Mouse (Mus musculus): ENCODE measurements around the gene Gpr146. TPM values are rescaled to one million over a fixed set of nuclear protein-coding genes. Genes with fewer than 3 reads are reported as not detected.
A peak's percentile ranks its signal among the peaks of the same experiment; 100 is the strongest.

The Gpr146 gene
- polyA plus RNA-seq, 1 experiment from 2014 or later, result 0.93 TPM

DNA sequence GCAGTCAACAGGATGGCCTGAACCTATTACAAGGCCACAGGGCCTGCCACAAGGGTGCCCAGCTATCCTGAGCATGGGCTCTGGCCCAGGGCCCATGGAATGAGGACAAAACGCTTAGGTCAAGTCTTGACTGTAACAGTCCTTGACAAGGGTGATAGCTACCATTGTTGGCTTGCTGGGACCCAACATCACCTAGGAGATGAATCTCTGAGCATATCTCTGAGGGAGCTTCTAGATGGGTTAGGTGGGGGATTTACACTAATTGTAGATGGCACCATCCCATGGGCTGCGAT lies 64.2 kb downstream of the Gpr146 start:
- Histone ChIP-seq H3K27me3 (no peaks in the 10 kb centered on the region), H3K4me1 (peaks cover 14% of the 10 kb centered on the region), H3K4me3 (no peak overlapping the region), H3K27ac (no peak overlapping the region), H3K4me2 (no peak overlapping the region), H3K9me3 (replicated peaks) (no peaks in the 10 kb centered on the region), H3K36me3 (ENCODE audit: poor library complexity, severe bottlenecking) (no peaks in the 10 kb centered on the region), H3K9ac (no peak overlapping the region)
- 94% methylated on average over 2 of the region's 2 CpGs for WGBS
- ATAC-seq, result no peak

- Histone ChIP-seq H3K9ac (no peak overlapping the region), H3K27me3 (no peaks in the 10 kb centered on the region), H3K9me3 (replicated peaks) (no peaks in the 10 kb centered on the region), H3K4me2 (no peak overlapping the region), H3K36me3 (ENCODE audit: poor library complexity, severe bottlenecking) (no peaks in the 10 kb centered on the region), H3K4me3 (no peak overlapping the region), H3K4me1 (peaks cover 14% of the 10 kb centered on the region), H3K27ac (no peak overlapping the region)
- 87% methylated on average over 12 of the region's 12 CpGs for WGBS
- ATAC-seq, result no peak
Observed at GRCm38 (mm10) chr5:139442428-139442827, 64.9 kb downstream of the Gpr146 start.

GRCm38 (mm10) chr5:139442962-139443361 lies 65.5 kb downstream of the Gpr146 start:
- WGBS, result 83% methylated on average over 4 of the region's 4 CpGs
- Histone ChIP-seq H3K4me1 (peaks cover 14% of the 10 kb centered on the region), H3K27ac (no peak overlapping the region; the same call in 1 of the 2 replicates), H3K27me3 (no peaks in the 10 kb centered on the region), H3K4me3 (no peak overlapping the region), H3K4me2 (no peak overlapping the region), H3K9ac (no peak overlapping the region), H3K36me3 (ENCODE audit: poor library complexity, severe bottlenecking) (no peaks in the 10 kb centered on the region), H3K9me3 (replicated peaks) (no peaks in the 10 kb centered on the region)
- no peak for ATAC-seq

DNA sequence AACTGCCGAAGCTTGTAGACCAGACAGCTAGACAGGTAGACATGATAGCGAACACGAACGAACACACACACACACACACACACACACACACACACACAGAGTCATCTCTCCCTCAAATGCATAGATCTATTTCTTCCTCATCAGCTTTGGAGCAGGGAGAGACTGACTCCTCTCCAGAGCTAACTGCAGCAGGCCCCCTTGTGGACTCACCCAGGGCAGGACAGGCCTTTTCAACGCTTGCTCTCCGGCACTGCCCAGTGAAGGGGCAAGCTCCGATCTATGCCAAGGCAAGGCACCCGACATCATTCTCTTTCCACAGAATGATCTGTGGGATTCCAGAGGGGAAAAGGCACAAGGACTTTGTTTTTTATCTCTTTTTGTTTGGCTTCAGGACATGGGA lies 67.8 kb downstream of the Gpr146 start:
- Histone ChIP-seq H3K9ac (no peak overlapping the region), H3K9me3 (replicated peaks) (no peaks in the 10 kb centered on the region), H3K4me1 (peaks cover 18% of the 10 kb centered on the region; the same call in 1 of the 2 replicates), H3K27ac (no peak overlapping the region), H3K36me3 (ENCODE audit: poor library complexity, severe bottlenecking) (no peaks in the 10 kb centered on the region), H3K27me3 (no peaks in the 10 kb centered on the region), H3K4me2 (no peak overlapping the region), H3K4me3 (no peak overlapping the region)
- no peak for ATAC-seq
- WGBS, result 83% methylated on average over 8 of the region's 8 CpGs

MicroRNA genes within 50 kb of the gene (microRNA counts, 519-probe panel; counts per million panel counts)
- microRNA mmu-miR-339-3p (177 counts per million, percentile 53 among the panel's probes with 10 or more counts), microRNA mmu-miR-339-5p (177 counts per million, percentile 53 among the panel's probes with 10 or more counts)

Small RNA genes lying within 50 kb of the gene (microRNA-seq; reads per million reads assigned to microRNA genes)
- gene Mir339, result 333 reads per million, percentile 67 among the genes with 10 or more reads in this experiment

Other genes starting within 250 kb of the Gpr146 start
- gene Prkar1b, start 227.7 kb upstream of the Gpr146 start, polyA plus RNA-seq (2015; fragmentation: Nextera tagmentation; extraction: Ambion mirVana), result 63.4 and 87.2 TPM in 2 replicates
- gene Dnaaf5, start 227.5 kb upstream of the Gpr146 start, polyA plus RNA-seq (2015; fragmentation: Nextera tagmentation; extraction: Ambion mirVana), result 3.1 and 3.4 TPM in 2 replicates
- 43.9 and 50.2 TPM in 2 replicates for gene Sun1, start 177.1 kb upstream of the Gpr146 start, polyA plus RNA-seq (2015; fragmentation: Nextera tagmentation; extraction: Ambion mirVana)
- gene Get4, start 125.4 kb upstream of the Gpr146 start, polyA plus RNA-seq (2015; fragmentation: Nextera tagmentation; extraction: Ambion mirVana), result 122 and 137 TPM in 2 replicates
- gene Adap1, start 52.1 kb upstream of the Gpr146 start, polyA plus RNA-seq (2015; fragmentation: Nextera tagmentation; extraction: Ambion mirVana), result 3.8 and 7.0 TPM in 2 replicates
- gene Cox19, start 26.3 kb upstream of the Gpr146 start, polyA plus RNA-seq (2015; fragmentation: Nextera tagmentation; extraction: Ambion mirVana), result 111 and 117 TPM in 2 replicates
- not detected in 2 replicates for gene Cyp2w1, start 25.1 kb upstream of the Gpr146 start, polyA plus RNA-seq (2015; fragmentation: Nextera tagmentation; extraction: Ambion mirVana)
- 0.11 and 0.18 TPM in 2 replicates for gene C130050O18Rik, start 27.6 kb downstream of the Gpr146 start, polyA plus RNA-seq (2015; fragmentation: Nextera tagmentation; extraction: Ambion mirVana)
- gene Gper1, start 45.5 kb downstream of the Gpr146 start, polyA plus RNA-seq (2015; fragmentation: Nextera tagmentation; extraction: Ambion mirVana), result 5.3 and 5.9 TPM in 2 replicates
- gene 3110082I17Rik, start 82.8 kb downstream of the Gpr146 start, polyA plus RNA-seq (2015; fragmentation: Nextera tagmentation; extraction: Ambion mirVana), result 26.8 and 29.0 TPM in 2 replicates
- 8.9 and 9.5 TPM in 2 replicates for gene Zfand2a, start 106.9 kb downstream of the Gpr146 start, polyA plus RNA-seq (2015; fragmentation: Nextera tagmentation; extraction: Ambion mirVana)
- gene Uncx, start 165.8 kb downstream of the Gpr146 start, polyA plus RNA-seq (2015; fragmentation: Nextera tagmentation; extraction: Ambion mirVana), result 8.5 and 18.1 TPM in 2 replicates